8 mouse cellular contexts compared by ENCODE assay signal in the genomic region with DNA sequence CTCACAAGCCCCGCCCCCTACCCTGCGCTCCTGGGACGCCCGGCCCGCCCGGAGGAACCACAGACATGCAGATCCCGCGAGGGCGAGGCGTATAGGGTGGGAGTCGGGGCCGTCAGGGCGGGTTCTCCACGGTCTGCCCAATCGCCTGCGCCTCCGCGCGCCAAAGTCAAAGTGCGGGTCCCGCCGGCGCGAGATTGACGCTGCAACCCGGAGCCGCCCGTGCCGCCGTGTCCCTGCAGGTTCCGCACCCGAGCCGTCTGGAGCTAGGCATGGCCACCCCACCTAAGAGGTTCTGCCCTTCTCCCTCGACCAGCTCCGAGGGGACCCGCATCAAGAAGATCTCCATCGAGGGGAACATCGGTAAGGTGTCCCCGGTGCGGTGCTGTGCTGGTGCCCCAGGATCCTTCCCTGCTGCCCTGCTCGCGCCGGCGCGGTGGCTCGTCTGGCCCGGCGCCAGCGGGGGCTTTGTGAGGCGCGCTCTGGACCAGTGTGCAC. TPM values are rescaled to one million over a fixed set of nuclear protein-coding genes. Genes with fewer than 3 reads are reported as not detected.
A peak's percentile ranks its signal among the peaks of the same experiment; 100 is the strongest.
DNase-seq lines count a peak whose midpoint lies in the region; ATAC-seq and TF ChIP-seq lines count a peak whose summit lies in the region.

A gene (plus strand): TSS at position 10 of the 495 bp plus-strand sequence.

- H3K79me2 ChIP-seq in macrophage (ENCODE audit: inconsistent target): peaks cover 48% of the 10 kb centered on the region

- TF ChIP-seq CTCF in Patski (IDR thresholded peaks at IDR 0.05): no peak
- no peak; the same call in 1 of the 2 replicates for TF ChIP-seq CTCF in left cerebral cortex, adult 2 months (IDR thresholded peaks at IDR 0.05)

- peak within 1 kb of the TSS; percentile 85 for H3K9ac ChIP-seq in hindbrain, embryonic 16.5 days (ENCODE audit: low read depth, low read length)

- H3K4me2 ChIP-seq in hindbrain, embryonic 16.5 days (ENCODE audit: low read length): peak within 1 kb of the TSS; percentile 54

- ATAC-seq in Patski: peak; percentile 100
- ATAC-seq in hindbrain, embryonic 16.5 days: peak; percentile 99

- intact Hi-C loops in left cerebral cortex, adult 2 months (cut with DNase I): loop anchor here (2.0 to 5.0 kb wide), 3 partner anchors 44 to 208 kb away; a partner anchor contains a TSS

- DNase-seq in Patski (ENCODE audit: low read depth, low spot score): no peak
- peak; percentile 97 to 99 for DNase-seq in cerebellum, postnatal 14 days
- peak; percentile 89 to 93 for DNase-seq in frontal cortex, postnatal 25 days (ENCODE audit: low spot score in 2 of 2)
- DNase-seq in left cerebral cortex, adult 2 months (ENCODE audit: extremely low spot score in 1 of 2, low spot score in 2 of 2): peak; percentile 95 to 96
- DNase-seq in retina, postnatal 7 days (ENCODE audit: low read depth, low spot score): peak; percentile 97
- peak; percentile 99 for DNase-seq in urinary bladder, postnatal 14 days (ENCODE audit: low spot score)

- no peaks in the 10 kb centered on the region for H3K9me3 ChIP-seq in hindbrain, embryonic 16.5 days (ENCODE audit: control insufficient read depth, low read length)

- H3K27ac ChIP-seq in hindbrain, embryonic 16.5 days (ENCODE audit: low read depth, low read length): peak within 1 kb of the TSS; percentile 89
- peak within 1 kb of the TSS; percentile 77 for H3K27ac ChIP-seq in left cerebral cortex, adult 2 months
- peak within 1 kb of the TSS; percentile 64 for H3K27ac ChIP-seq in macrophage

- peaks cover 3% of the 10 kb centered on the region; the same call in 1 of the 2 replicates for H3K36me3 ChIP-seq in hindbrain, embryonic 16.5 days (ENCODE audit: control insufficient read depth, insufficient read depth, low read length)
- no peaks in the 10 kb centered on the region for H3K36me3 ChIP-seq in macrophage (ENCODE audit: inconsistent target)

- CTCF ChIA-PET in Patski (lab: Charles Lee): interaction anchor here (0.9 to 1.0 kb wide), 2 partner anchors 10 to 20 kb away, joined by 3 read pairs; no protein-coding TSS in a partner anchor

- whole genome bisulfite sequencing in hindbrain, embryonic 16.5 days: under 1% methylated on average over 51 of the region's 51 CpGs
- under 1% methylated on average over 51 of the region's 51 CpGs for WGBS in macrophage (ENCODE audit: missing documents)

- POLR2A ChIA-PET in Patski (lab: Charles Lee): interaction anchor here (0.7 kb wide), 1 partner anchor 9 kb away, joined by 3 read pairs; no protein-coding TSS in a partner anchor

- H3K27me3 ChIP-seq in Patski: no peaks in the 10 kb centered on the region
- H3K27me3 ChIP-seq in hindbrain, embryonic 16.5 days (replicated peaks; ENCODE audit: control insufficient read depth, insufficient read depth, low read length): no peaks in the 10 kb centered on the region

- H3K4me1 ChIP-seq in hindbrain, embryonic 16.5 days (ENCODE audit: control insufficient read depth, insufficient read depth, low read depth, low read length): peaks cover 12% of the 10 kb centered on the region

- peak within 1 kb of the TSS; percentile 92 for H3K4me3 ChIP-seq in hindbrain, embryonic 16.5 days (ENCODE audit: low read length)
- peak within 1 kb of the TSS; percentile 89 for H3K4me3 ChIP-seq in left cerebral cortex, adult 2 months
- peak within 1 kb of the TSS; percentile 71 for H3K4me3 ChIP-seq in macrophage (ENCODE audit: inconsistent target)

- in situ Hi-C loops in Patski (cut with MboI; ENCODE audit: low pct_unique_long_range_greater_than_20kb): loop anchor here (10.0 kb wide), 1 partner anchor 200 kb away; a partner anchor contains a TSS

RNA-seq across cellular contexts. Expression of the gene that starts here (rescaled TPM):
- 15.0 TPM for polyA plus RNA-seq in Patski (2021)
- 41.7 and 44.1 TPM in 2 replicates for polyA plus RNA-seq in hindbrain, embryonic 16.5 days (2015; fragmentation: Nextera tagmentation; extraction: Ambion mirVana)
- total RNA-seq in left cerebral cortex, adult 2 months (2021): 10 to 100 TPM; 13.5 to 16.6 TPM
- 10 to 100 TPM in 20 of 26 experiments, 1 to 10 TPM in 6; 4.1 to 58.0 (median 23.3) TPM for total RNA-seq in macrophage (2018; cell fraction: chromatin; rRNA removed)
- 100 to 1,000 TPM in 5 of 26 experiments, 10 to 100 TPM in 21; 19.9 to 144 (median 49.0) TPM for total RNA-seq in macrophage (2018; cell fraction: cytosol; rRNA removed)
- 100 to 1,000 TPM in 3 of 26 experiments, 10 to 100 TPM in 21, 1 to 10 TPM in 2; 9.7 to 121 (median 60.7) TPM for total RNA-seq in macrophage (2018; cell fraction: nucleus; rRNA removed)
- 27.6 to 66.9 TPM (median 53.1 TPM) in 3 replicates for polyA plus RNA-seq in macrophage (2018)
